ENCODE assay signal across 8 mouse cellular contexts in genomic region chr10:39133462-39134310, GRCm38 (mm10). TPM values are rescaled to one million over a fixed set of nuclear protein-coding genes. Genes with fewer than 3 reads are reported as not detected.
A peak's percentile ranks its signal among the peaks of the same experiment; 100 is the strongest.
DNase-seq lines count a peak whose midpoint lies in the region; ATAC-seq and TF ChIP-seq lines count a peak whose summit lies in the region.

Fam229b (minus strand) TSS chr10:39133914.
Tube1 (plus strand) TSS chr10:39133976.

- peak within 1 kb of the TSS; percentile 78 for H3K9ac ChIP-seq in forebrain, embryonic 12.5 days
- peak within 1 kb of the TSS; percentile 62 for H3K9ac ChIP-seq in heart, postnatal 0 days (replicated peaks; ENCODE audit: low read depth, low read length)
- peak within 1 kb of the TSS; percentile 63 for H3K9ac ChIP-seq in liver, embryonic 16.5 days (ENCODE audit: low read depth, low read length)
- peak within 1 kb of the TSS; percentile 83 for H3K9ac ChIP-seq in neural tube, embryonic 13.5 days

- ATAC-seq in forebrain, embryonic 12.5 days (ENCODE audit: low FRiP score), result peak; percentile 93
- ATAC-seq in heart, postnatal 0 days (ENCODE audit: insufficient read depth, low read depth), result peak; percentile 88
- peak; percentile 88 for ATAC-seq in liver, embryonic 16.5 days (ENCODE audit: low read depth)
- ATAC-seq in neural tube, embryonic 13.5 days (ENCODE audit: low read depth), result peak; percentile 92

- DNase-seq in c-Kit-positive CD71-positive TER-119-positive erythroid progenitor cells, embryonic 14.5 days (ENCODE audit: low spot score), result peak; percentile 86
- DNase-seq in heart, postnatal 0 days (ENCODE audit: low spot score), result peak; percentile 96
- peak; percentile 89 to 94 for DNase-seq in kidney, postnatal 4 days

- peak; percentile 94 for TF ChIP-seq POLR2A in testis, adult 2 months (IDR thresholded peaks at IDR 0.05; ENCODE audit: control insufficient read depth, low read depth, low read length)

- TF ChIP-seq CTCF in E14TG2a.4 (conservative IDR thresholded peaks at IDR 0.05; ENCODE audit: low read length), result no peak
- TF ChIP-seq CTCF in heart, postnatal 0 days (IDR thresholded peaks at IDR 0.05; ENCODE audit: low read depth), result no peak
- no peak for TF ChIP-seq CTCF in testis, adult 2 months (IDR thresholded peaks at IDR 0.05; ENCODE audit: control insufficient read depth, insufficient read depth, insufficient replicate concordance, low read depth, low read length)

- H3K9me3 ChIP-seq in E14TG2a.4 (ENCODE audit: low read length), result peaks cover 2% of the 10 kb centered on the region
- no peaks in the 10 kb centered on the region for H3K9me3 ChIP-seq in forebrain, embryonic 12.5 days
- H3K9me3 ChIP-seq in heart, postnatal 0 days (replicated peaks; ENCODE audit: control insufficient read depth, low read length), result no peaks in the 10 kb centered on the region
- no peaks in the 10 kb centered on the region for H3K9me3 ChIP-seq in liver, embryonic 16.5 days (replicated peaks; ENCODE audit: control insufficient read depth, low read length)
- no peaks in the 10 kb centered on the region for H3K9me3 ChIP-seq in neural tube, embryonic 13.5 days

- TF ChIP-seq EP300 in heart, postnatal 0 days (IDR thresholded peaks at IDR 0.05; ENCODE audit: low read depth), result no peak

- 5% methylated on average over 47 of the region's 47 CpGs for WGBS in forebrain, embryonic 12.5 days
- 4% methylated on average over 47 of the region's 47 CpGs for WGBS in heart, postnatal 0 days
- 4% methylated on average over 47 of the region's 47 CpGs for WGBS in liver, embryonic 16.5 days (ENCODE audit: insufficient replicate concordance)
- 5% methylated on average over 47 of the region's 47 CpGs for WGBS in neural tube, embryonic 13.5 days

- H3K36me3 ChIP-seq in E14TG2a.4 (ENCODE audit: insufficient read depth, low read length), result peaks cover 25% of the 10 kb centered on the region
- H3K36me3 ChIP-seq in forebrain, embryonic 12.5 days (replicated peaks), result peaks cover 14% of the 10 kb centered on the region
- H3K36me3 ChIP-seq in heart, postnatal 0 days (replicated peaks; ENCODE audit: control insufficient read depth, insufficient read depth, low read length), result peaks cover 12% of the 10 kb centered on the region
- H3K36me3 ChIP-seq in liver, embryonic 16.5 days (ENCODE audit: control insufficient read depth, insufficient read depth), result no peaks in the 10 kb centered on the region
- peaks cover 14% of the 10 kb centered on the region for H3K36me3 ChIP-seq in neural tube, embryonic 13.5 days
- H3K36me3 ChIP-seq in testis, adult 2 months (ENCODE audit: control insufficient read depth, insufficient read depth, low read length), result no peaks in the 10 kb centered on the region; the same call in 1 of the 2 replicates

- H3K27me3 ChIP-seq in E14TG2a.4 (ENCODE audit: insufficient read depth, low read length), result no peaks in the 10 kb centered on the region
- no peaks in the 10 kb centered on the region for H3K27me3 ChIP-seq in forebrain, embryonic 12.5 days
- no peaks in the 10 kb centered on the region for H3K27me3 ChIP-seq in heart, postnatal 0 days (ENCODE audit: control insufficient read depth, insufficient read depth, low read length)
- H3K27me3 ChIP-seq in liver, embryonic 16.5 days (ENCODE audit: control insufficient read depth, insufficient read depth, low read depth, low read length), result no peaks in the 10 kb centered on the region
- no peaks in the 10 kb centered on the region for H3K27me3 ChIP-seq in neural tube, embryonic 13.5 days
- H3K27me3 ChIP-seq in testis, adult 2 months (ENCODE audit: control insufficient read depth, insufficient read depth, low read length), result no peaks in the 10 kb centered on the region

- H3K4me2 ChIP-seq in forebrain, embryonic 12.5 days, result peak within 1 kb of the TSS; percentile 81
- peak within 1 kb of the TSS; percentile 94 for H3K4me2 ChIP-seq in heart, postnatal 0 days (ENCODE audit: low read depth, low read length)
- peak within 1 kb of the TSS; percentile 88 for H3K4me2 ChIP-seq in liver, embryonic 16.5 days (ENCODE audit: low read depth, low read length)
- peak within 1 kb of the TSS; percentile 93 for H3K4me2 ChIP-seq in neural tube, embryonic 13.5 days

- H3K4me1 ChIP-seq in E14TG2a.4 (replicated peaks; ENCODE audit: low read depth, low read length), result peaks cover 12% of the 10 kb centered on the region
- peaks cover 20% of the 10 kb centered on the region for H3K4me1 ChIP-seq in forebrain, embryonic 12.5 days
- H3K4me1 ChIP-seq in heart, postnatal 0 days (ENCODE audit: control insufficient read depth, insufficient read depth), result no peaks in the 10 kb centered on the region
- H3K4me1 ChIP-seq in liver, embryonic 16.5 days (ENCODE audit: control insufficient read depth, low read depth, low read length), result peaks cover 3% of the 10 kb centered on the region
- H3K4me1 ChIP-seq in neural tube, embryonic 13.5 days (replicated peaks), result peaks cover 22% of the 10 kb centered on the region
- H3K4me1 ChIP-seq in testis, adult 2 months (ENCODE audit: control insufficient read depth, insufficient read depth, low read length), result peaks cover 2% of the 10 kb centered on the region; the same call in 1 of the 2 replicates

- peak within 1 kb of the TSS; percentile 51; the same call in 1 of the 2 replicates for H3K27ac ChIP-seq in forebrain, embryonic 12.5 days
- H3K27ac ChIP-seq in heart, postnatal 0 days (ENCODE audit: low read depth), result no peak within 1 kb of the TSS
- H3K27ac ChIP-seq in liver, embryonic 16.5 days (ENCODE audit: low read length), result peak within 1 kb of the TSS; percentile 32; the same call in 1 of the 2 replicates
- peak within 1 kb of the TSS; percentile 85 for H3K27ac ChIP-seq in neural tube, embryonic 13.5 days (replicated peaks)
- peak within 1 kb of the TSS; percentile 96 for H3K27ac ChIP-seq in testis, adult 2 months (ENCODE audit: control insufficient read depth, insufficient read depth, low read depth, low read length)

- H3K4me3 ChIP-seq in E14TG2a.4 (replicated peaks; ENCODE audit: low read length), result peak within 1 kb of the TSS; percentile 88
- H3K4me3 ChIP-seq in forebrain, embryonic 12.5 days (replicated peaks), result peak within 1 kb of the TSS; percentile 80
- H3K4me3 ChIP-seq in heart, postnatal 0 days (ENCODE audit: low read depth, low read length), result peak within 1 kb of the TSS; percentile 70
- peak within 1 kb of the TSS; percentile 73 for H3K4me3 ChIP-seq in liver, embryonic 16.5 days (ENCODE audit: low read depth, low read length)
- H3K4me3 ChIP-seq in neural tube, embryonic 13.5 days, result peak within 1 kb of the TSS; percentile 74
- H3K4me3 ChIP-seq in testis, adult 2 months (ENCODE audit: control insufficient read depth, low read depth, low read length), result peak within 1 kb of the TSS; percentile 100

RNA-seq across cellular contexts. Expression of gene Fam229b, which starts in this region (rescaled TPM):
- polyA plus RNA-seq in forebrain, embryonic 12.5 days (2016; fragmentation: Nextera tagmentation; extraction: Ambion mirVana), result 18.7 and 20.4 TPM in 2 replicates
- 0.35 and 5.2 TPM in 2 replicates for total RNA-seq in heart, postnatal 0 days (2014; rRNA removed; ENCODE audit: low replicate concordance)
- polyA plus RNA-seq in heart, postnatal 0 days (2015; fragmentation: Nextera tagmentation; extraction: Ambion mirVana), result 14.8 and 15.1 TPM in 2 replicates
- 0.58 TPM in 2 replicates for polyA plus RNA-seq in liver, embryonic 16.5 days (2015; fragmentation: Nextera tagmentation; extraction: Ambion mirVana)
- polyA plus RNA-seq in neural tube, embryonic 13.5 days (2015; fragmentation: Nextera tagmentation; extraction: Ambion mirVana), result 30.2 and 37.0 TPM in 2 replicates
- 1,082 and 1,286 TPM in 2 replicates for polyA plus RNA-seq in testis, adult 2 months (2012; rRNA removed)

RNA-seq across cellular contexts. Expression of gene Tube1, which starts in this region (rescaled TPM):
- 19.2 and 19.7 TPM in 2 replicates for polyA plus RNA-seq in forebrain, embryonic 12.5 days (2016; fragmentation: Nextera tagmentation; extraction: Ambion mirVana)
- total RNA-seq in heart, postnatal 0 days (2014; rRNA removed; ENCODE audit: low replicate concordance), result 1.7 and 2.0 TPM in 2 replicates
- polyA plus RNA-seq in heart, postnatal 0 days (2015; fragmentation: Nextera tagmentation; extraction: Ambion mirVana), result 1.6 and 1.9 TPM in 2 replicates
- polyA plus RNA-seq in liver, embryonic 16.5 days (2015; fragmentation: Nextera tagmentation; extraction: Ambion mirVana), result 4.0 and 4.6 TPM in 2 replicates
- 7.8 and 11.3 TPM in 2 replicates for polyA plus RNA-seq in neural tube, embryonic 13.5 days (2015; fragmentation: Nextera tagmentation; extraction: Ambion mirVana)
- 5.5 and 6.4 TPM in 2 replicates for polyA plus RNA-seq in testis, adult 2 months (2012; rRNA removed)

Comparison
In these comparisons a context has a peak if more than half of its experiments do, and no peak if none do; other contexts are left out.
1. RNA of gene Fam229b (polyA plus RNA-seq): 1,082 to 1,286 TPM in testis, adult 2 months; 30.2 to 37.0 TPM in neural tube, embryonic 13.5 days, 18.7 to 20.4 TPM in forebrain, embryonic 12.5 days, 14.8 to 15.1 TPM in heart, postnatal 0 days and 0.58 TPM in liver, embryonic 16.5 days; every median in the first group is over 10 times any median in the second.
2. Peak in every context shown above with its lines, with median percentiles within 50 percentile points of each other: H3K4me3 ChIP-seq, DNase-seq, ATAC-seq, H3K4me2 ChIP-seq and H3K9ac ChIP-seq.